Mouse (Mus musculus) ES-E14 (cell line): ENCODE data around the gene Fam168a. TPM values are rescaled to one million over a fixed set of nuclear protein-coding genes. Genes with fewer than 3 reads are reported as not detected.

Source experiments
- DNase-seq: peaks from one replicate; pipeline ENCODE4 v3.0.0-alpha.2; 2013; ENCODE audit warnings: low read depth, low spot score
- H3K27ac ChIP-seq: 2 replicates; pipeline ENCODE4 v1.5.1; 2012; ENCODE audit warnings: low read depth, mild to moderate bottlenecking, low read length, moderate library complexity, mixed read lengths; ENCODE audit not compliant: poor library complexity, insufficient read depth, severe bottlenecking
- H3K36me3 ChIP-seq: 2 replicates; pipeline ENCODE4 v1.6.1; 2012; ENCODE audit warnings: mild to moderate bottlenecking, low read length, moderate library complexity, mixed read lengths; ENCODE audit not compliant: control insufficient read depth, poor library complexity, insufficient read depth, severe bottlenecking
- H3K4me1 ChIP-seq, 2 experiments: fragments of 150-350 bp in 1 of 2; sonication (generic) in 1 of 2; 2 replicates each; pipeline ENCODE4 v1.6.1; 2012; ENCODE audit warnings: low read length in 2 of 2, mild to moderate bottlenecking in 1 of 2, mixed read lengths in 1 of 2; ENCODE audit not compliant: control insufficient read depth in 2 of 2, insufficient read depth in 2 of 2, poor library complexity in 1 of 2
- H3K4me3 ChIP-seq, 2 experiments: fragments of 150-350 bp in 1 of 2; sonication (generic) in 1 of 2; 2 replicates each; pipeline ENCODE4 v1.5.1; 2012; ENCODE audit warnings: low read length in 2 of 2, low read depth in 1 of 2, mild to moderate bottlenecking in 1 of 2, mixed read lengths in 1 of 2; ENCODE audit not compliant: insufficient read depth in 1 of 2, poor library complexity in 1 of 2, severe bottlenecking in 1 of 2
- H3K9ac ChIP-seq: 2 replicates; pipeline ENCODE4 v1.6.1; 2012; ENCODE audit warnings: low read depth, mild to moderate bottlenecking, low read length, mixed read lengths; ENCODE audit not compliant: poor library complexity, insufficient read depth, severe bottlenecking
- H3K9me3 ChIP-seq: fragments of 150-350 bp; sonication (generic); 2 replicates; pipeline ENCODE4 v1.6.1; 2012; ENCODE audit warnings: low read depth, mild to moderate bottlenecking, low read length; ENCODE audit not compliant: control insufficient read depth, insufficient read depth
- CHD2 ChIP-seq: IDR thresholded peaks from 2 replicates; pipeline ENCODE4 v1.6.1; 2014; ENCODE audit warnings: mild to moderate bottlenecking, low read depth, low read length, inconsistent platforms
- HCFC1 ChIP-seq: IDR thresholded peaks from 2 replicates; pipeline ENCODE4 v1.6.1; 2012; ENCODE audit warnings: low read length, inconsistent platforms, borderline replicate concordance; ENCODE audit not compliant: insufficient read depth
- MAFK ChIP-seq: IDR thresholded peaks from 2 replicates; pipeline ENCODE4 v1.6.1; 2014; ENCODE audit warnings: mild to moderate bottlenecking, low read depth, low read length, inconsistent platforms; ENCODE audit not compliant: insufficient read depth
- ZC3H11A ChIP-seq: IDR thresholded peaks from 2 replicates; pipeline ENCODE4 v1.6.1; 2012; ENCODE audit warnings: low read depth, mild to moderate bottlenecking, inconsistent platforms, low read length, borderline replicate concordance
- ZNF384 ChIP-seq: IDR thresholded peaks from 2 replicates; pipeline ENCODE4 v1.6.1; 2012; ENCODE audit warnings: low read depth, low read length, inconsistent platforms
- in situ Hi-C, 2 experiments: fragments of 600-800 bp; cut with MboI; formaldehyde crosslinking; loops; one replicate each; pipeline ENCODE4 v1.15.1; 2025; ENCODE audit warnings: low sequenced_read_pairs in 2 of 2, inconsistent platforms in 1 of 2; ENCODE audit not compliant: unreplicated experiment in 2 of 2
- total RNA-seq: library from RNA; depleted of rRNA; stranded (reverse); fragments of 300-350 nt; gene quantifications from 2 replicates; pipeline ENCODE4 v1.2.3, GENCODE M21; 2012

Fam168a gene
- total RNA-seq, 1 experiment: 21.1 TPM

DNA sequence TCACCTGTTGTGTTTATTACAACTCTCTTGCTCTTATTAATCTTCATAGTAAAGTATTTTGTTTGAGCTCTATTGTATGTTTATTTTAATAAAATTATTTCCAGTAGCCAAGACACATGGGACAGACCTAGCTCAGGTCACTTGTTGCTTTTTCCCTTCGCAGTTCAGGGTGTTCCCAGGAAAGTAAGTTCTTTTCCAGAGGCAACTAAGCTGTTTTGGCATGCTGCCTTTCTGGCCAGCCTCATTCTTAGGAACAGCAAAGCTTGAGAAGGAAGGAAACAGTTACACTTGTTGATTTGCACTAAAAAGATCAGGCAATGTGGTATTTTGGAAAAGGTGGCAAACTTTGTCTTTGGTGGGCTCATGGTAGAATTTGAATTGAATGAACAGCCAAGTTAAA, 81.9 kb downstream of the Fam168a start:
- Histone ChIP-seq H3K9me3 (no peaks in the 10 kb centered on the region), H3K36me3 (no peaks in the 10 kb centered on the region; the same call in 1 of the 2 replicates), H3K27ac (no peak overlapping the region), H3K4me3 (no peak overlapping the region), H3K9ac (no peak overlapping the region), H3K4me1 (no peaks in the 10 kb centered on the region)
- TF ChIP-seq CHD2: no peak
- no peak for TF ChIP-seq ZC3H11A
- no peak for TF ChIP-seq MAFK
- DNase-seq: no peak
- in situ Hi-C loops: no loop called here

- Histone ChIP-seq H3K9ac (no peak overlapping the region), H3K4me3 (no peak overlapping the region), H3K4me1 (no peaks in the 10 kb centered on the region), H3K36me3 (no peaks in the 10 kb centered on the region), H3K27ac (no peak overlapping the region), H3K9me3 (no peaks in the 10 kb centered on the region)
- no peak for TF ChIP-seq HCFC1
- no peak for TF ChIP-seq CHD2
- TF ChIP-seq ZC3H11A: no peak
- TF ChIP-seq ZNF384: no peak
- TF ChIP-seq MAFK: no peak
- in situ Hi-C loops: no loop called here
- no peak for DNase-seq
These were observed 92.4 kb downstream of the Fam168a start for GRCm38 (mm10) chr7:100798810-100799209.

DNA sequence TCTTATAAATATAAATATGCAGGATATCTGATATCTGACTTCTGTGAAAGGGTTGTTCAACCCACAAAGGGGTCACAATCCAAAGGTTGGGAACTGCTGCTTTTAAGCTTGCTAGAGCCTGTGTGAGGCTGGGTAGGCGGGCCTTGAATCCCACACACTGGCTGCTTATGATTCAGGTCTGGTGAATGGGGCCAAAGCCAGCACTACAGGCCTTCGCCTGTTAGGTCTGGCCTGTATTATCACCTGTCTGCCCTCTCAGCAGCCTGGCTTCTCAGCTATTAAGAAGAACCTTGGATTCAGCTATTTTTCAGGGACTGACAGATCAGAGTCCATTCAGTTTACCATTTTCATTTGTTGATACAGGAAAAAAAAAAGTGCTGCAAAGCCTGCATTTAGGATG, 99.0 kb downstream of the Fam168a start:
- no peak for DNase-seq
- no peak overlapping the region for H3K27ac ChIP-seq

DNA sequence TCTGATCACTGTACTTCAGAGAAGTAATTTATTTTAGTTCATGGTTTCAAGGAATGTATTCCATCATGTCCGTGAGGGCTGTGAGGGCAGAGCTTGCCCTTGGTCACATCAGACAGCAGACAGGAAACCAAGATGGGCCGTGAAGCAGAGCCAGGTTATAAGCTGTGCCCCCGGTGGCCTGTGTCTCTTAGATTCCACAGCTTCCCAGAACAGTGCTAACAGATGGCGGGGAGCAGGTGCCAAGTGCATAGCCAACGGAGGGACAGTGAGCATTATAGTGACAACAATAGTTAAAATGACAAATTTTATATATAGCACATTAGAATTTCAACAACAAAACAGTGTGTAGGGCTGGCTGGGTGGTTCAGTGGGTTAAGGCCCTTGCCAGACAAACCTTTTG, 105.5 kb downstream of the Fam168a start:
- Histone ChIP-seq H3K4me1 (peaks cover 5 to 9% of the 10 kb centered on the region in 2 experiments; a peak in 3 of 4 replicates), H3K9ac (no peak overlapping the region), H3K4me3 (no peak overlapping the region), H3K9me3 (no peaks in the 10 kb centered on the region), H3K27ac (no peak overlapping the region), H3K36me3 (peaks cover 3% of the 10 kb centered on the region; the same call in 1 of the 2 replicates)
- DNase-seq: no peak
- in situ Hi-C loops: no loop called here
- TF ChIP-seq ZNF384 (no peak), ZC3H11A (no peak), HCFC1 (no peak), MAFK (no peak), CHD2 (no peak)

More for the DNA sequence above, 99.0 kb downstream of the Fam168a start:
- no peaks in the 10 kb centered on the region for H3K9me3 ChIP-seq
- in situ Hi-C loops: no loop called here
- no peak overlapping the region for H3K9ac ChIP-seq
- no peaks in the 10 kb centered on the region for H3K4me1 ChIP-seq
- no peak overlapping the region for H3K4me3 ChIP-seq
- TF ChIP-seq HCFC1 (no peak), MAFK (no peak), CHD2 (no peak), ZC3H11A (no peak), ZNF384 (no peak)
- H3K36me3 ChIP-seq: no peaks in the 10 kb centered on the region

DNA sequence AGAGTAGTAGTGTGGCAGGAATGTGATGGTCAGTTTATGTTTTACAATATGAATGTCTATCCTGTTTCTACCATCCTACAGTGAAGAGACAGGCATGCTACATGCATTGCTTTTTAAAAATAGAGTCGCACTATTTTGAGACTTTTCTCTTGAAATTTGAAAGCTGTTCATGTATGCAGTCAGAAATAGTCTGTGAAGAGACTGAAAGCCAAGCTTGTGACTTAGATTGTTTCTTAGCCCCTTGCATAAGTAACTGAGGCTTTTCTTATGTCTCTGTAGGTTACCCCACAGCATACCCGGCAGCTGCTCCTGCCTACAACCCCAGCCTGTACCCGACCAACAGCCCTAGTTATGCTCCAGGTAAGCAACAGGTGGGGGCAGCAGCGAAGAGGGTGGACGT, 106.2 kb downstream of the Fam168a start:
- Histone ChIP-seq H3K4me3 (no peak overlapping the region), H3K27ac (no peak overlapping the region), H3K36me3 (peaks cover 3% of the 10 kb centered on the region; the same call in 1 of the 2 replicates), H3K9me3 (no peaks in the 10 kb centered on the region), H3K4me1 (peaks cover 6 to 13% of the 10 kb centered on the region in 2 experiments), H3K9ac (no peak overlapping the region)
- in situ Hi-C loops: no loop called here
- TF ChIP-seq CHD2 (no peak), ZNF384 (no peak), HCFC1 (no peak), MAFK (no peak), ZC3H11A (no peak)
- DNase-seq: no peak
